Mouse (Mus musculus): ENCODE results near the gene 1810010H24Rik. TPM values are rescaled to one million over a fixed set of nuclear protein-coding genes. Genes with fewer than 3 reads are reported as not detected.
"Not testable (repeated sequence)": the region's sequence is repeated elsewhere in the genome, so short reads cannot be mapped to it uniquely, and the experiment has no call there.

The 1810010H24Rik gene
- polyA plus RNA-seq, 1 experiment from 2014 or later, result 2.0 TPM

DNA sequence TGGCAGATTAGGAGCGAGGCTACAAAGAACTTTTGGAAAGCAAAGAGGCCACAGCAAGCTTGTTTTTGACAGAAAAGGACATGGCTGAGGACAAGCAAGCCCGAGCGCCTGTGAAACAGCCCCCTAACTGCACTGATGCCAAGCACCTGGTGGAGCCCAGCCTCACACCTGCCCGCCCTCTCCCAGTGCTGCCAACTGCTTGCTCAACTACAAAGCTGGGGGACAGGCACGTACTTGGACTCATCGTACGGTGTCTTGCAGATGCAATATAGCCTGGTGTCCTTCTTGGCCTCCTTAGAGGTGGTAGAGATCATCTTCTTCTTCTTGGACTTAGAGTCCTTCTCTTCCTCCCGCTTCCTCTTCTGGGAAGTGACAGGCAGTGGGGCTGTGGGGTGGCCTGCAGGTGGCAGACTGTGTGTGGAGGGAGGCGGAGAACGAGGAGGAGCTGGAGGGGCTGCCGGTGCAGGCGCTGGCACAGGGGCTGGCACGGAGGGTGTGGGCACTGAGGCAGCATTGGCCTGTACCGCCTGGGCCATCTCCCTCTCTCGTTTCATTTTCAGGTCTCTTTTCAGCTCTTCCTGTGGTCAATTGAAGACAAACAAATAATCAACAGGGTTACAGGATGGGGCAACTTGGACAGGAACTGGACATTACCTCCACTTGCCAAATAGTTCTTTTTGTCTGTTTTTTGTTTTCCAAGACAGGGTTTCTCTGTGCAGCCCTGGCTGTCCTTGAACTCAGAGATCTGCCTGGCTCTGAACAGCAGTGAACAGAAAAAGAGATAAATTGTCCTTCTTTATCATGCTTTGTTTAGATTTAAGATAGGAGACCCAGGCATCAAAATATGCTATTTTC is 21.5 kb downstream of the 1810010H24Rik start:
- Histone ChIP-seq H3K27me3 (ENCODE audit: control insufficient read depth, insufficient read depth, low read length) (no peaks in the 10 kb centered on the region), H3K4me1 (ENCODE audit: control insufficient read depth, insufficient read depth, low read length) (no peaks in the 10 kb centered on the region), H3K9ac (ENCODE audit: low read length) (no peak overlapping the region), H3K4me3 (replicated peaks; ENCODE audit: low read length) (no peak overlapping the region), H3K4me2 (ENCODE audit: low read depth, low read length) (no peak overlapping the region), H3K9me3 (replicated peaks; ENCODE audit: control insufficient read depth, low read length) (no peaks in the 10 kb centered on the region), H3K36me3 (ENCODE audit: control insufficient read depth, insufficient read depth, low read length) (0 out of 2 replicates have a peak, but pooled peaks cover 7% of the 10 kb centered on the region), H3K27ac (ENCODE audit: low read length) (no peak overlapping the region)
- WGBS, result 90% methylated on average over 15 of the region's 15 CpGs
- no peak for ATAC-seq (ENCODE audit: insufficient read depth, low FRiP score)

DNA sequence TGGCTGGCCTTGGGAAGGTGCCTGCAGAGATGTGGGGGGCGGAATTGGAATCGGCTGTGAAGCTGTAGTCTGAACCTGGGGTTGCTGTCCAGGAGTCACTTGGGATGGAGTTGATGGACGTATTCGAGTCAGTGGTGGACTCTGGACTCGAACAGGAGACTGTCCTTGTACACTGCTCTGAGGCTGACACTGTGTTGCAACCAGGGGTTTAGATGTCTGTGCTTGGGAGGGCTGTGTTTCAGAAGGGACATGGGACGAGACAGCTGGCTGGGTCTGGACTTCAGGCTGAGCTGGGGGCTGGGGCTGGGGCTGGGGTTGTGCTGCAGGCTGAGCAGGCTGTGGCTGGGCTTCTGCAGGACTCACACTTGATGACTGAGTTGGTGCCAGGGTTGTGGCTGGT is 29.4 kb downstream of the 1810010H24Rik start:
- Histone ChIP-seq H3K9ac (ENCODE audit: low read length) (no peak overlapping the region), H3K9me3 (replicated peaks; ENCODE audit: control insufficient read depth, low read length) (no peaks in the 10 kb centered on the region), H3K36me3 (ENCODE audit: control insufficient read depth, insufficient read depth, low read length) (peaks cover 22% of the 10 kb centered on the region; the same call in 1 of the 2 replicates), H3K4me1 (ENCODE audit: control insufficient read depth, insufficient read depth, low read length) (no peaks in the 10 kb centered on the region), H3K4me2 (ENCODE audit: low read depth, low read length) (no peak overlapping the region), H3K4me3 (replicated peaks; ENCODE audit: low read length) (no peak overlapping the region), H3K27me3 (ENCODE audit: control insufficient read depth, insufficient read depth, low read length) (no peaks in the 10 kb centered on the region), H3K27ac (ENCODE audit: low read length) (no peak overlapping the region)
- ATAC-seq (ENCODE audit: insufficient read depth, low FRiP score), result no peak
- 92% methylated on average over 6 of the region's 6 CpGs for WGBS

DNA sequence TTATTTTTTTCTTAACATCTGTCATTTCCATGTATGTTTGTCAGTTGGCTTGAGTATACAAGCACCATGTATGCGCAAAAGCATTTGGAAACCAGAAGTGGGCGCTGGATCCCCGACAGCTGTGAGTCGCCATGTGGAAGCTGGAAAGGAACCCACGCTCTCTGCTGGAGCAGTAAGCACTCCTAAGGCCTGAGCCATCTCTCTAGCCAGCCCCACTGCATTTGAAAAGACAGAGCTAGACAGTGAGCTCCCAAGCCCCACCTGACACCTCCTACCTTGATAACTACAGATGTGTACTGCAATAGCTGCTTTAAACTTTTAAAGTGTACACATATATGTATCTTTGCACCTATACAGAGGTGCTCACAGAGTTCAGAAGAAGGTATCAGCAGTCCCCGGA is 31.9 kb downstream of the 1810010H24Rik start:
- Histone ChIP-seq H3K9ac (ENCODE audit: low read length) (no peak overlapping the region), H3K4me1 (ENCODE audit: control insufficient read depth, insufficient read depth, low read length) (no peaks in the 10 kb centered on the region), H3K4me3 (replicated peaks; ENCODE audit: low read length) (no peak overlapping the region), H3K27ac (ENCODE audit: low read length) (no peak overlapping the region), H3K36me3 (ENCODE audit: control insufficient read depth, insufficient read depth, low read length) (peaks cover 35% of the 10 kb centered on the region), H3K9me3 (replicated peaks; ENCODE audit: control insufficient read depth, low read length) (no peaks in the 10 kb centered on the region), H3K27me3 (ENCODE audit: control insufficient read depth, insufficient read depth, low read length) (no peaks in the 10 kb centered on the region), H3K4me2 (ENCODE audit: low read depth, low read length) (no peak overlapping the region)
- ATAC-seq (ENCODE audit: insufficient read depth, low FRiP score), result no peak
- 87% methylated on average over 6 of the region's 6 CpGs for WGBS

DNA sequence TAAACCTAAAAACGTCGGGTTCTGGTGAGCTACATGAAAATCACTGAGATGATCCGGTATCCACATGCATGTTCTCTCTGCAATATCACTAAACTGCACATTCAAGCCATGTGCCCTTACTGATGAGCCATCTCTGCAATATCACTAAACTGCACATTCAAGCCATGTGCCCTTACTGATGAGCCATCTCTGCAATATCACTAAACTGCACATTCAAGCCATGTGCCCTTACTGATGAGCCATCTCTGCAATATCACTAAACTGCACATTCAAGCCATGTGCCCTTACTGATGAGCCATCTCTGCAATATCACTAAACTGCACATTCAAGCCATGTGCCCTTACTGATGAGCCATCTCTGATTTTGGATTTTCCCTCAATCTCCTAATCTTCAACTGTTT is 34.2 kb downstream of the 1810010H24Rik start:
- not testable (repeated sequence) for H3K9ac ChIP-seq (ENCODE audit: low read length); H3K4me1 ChIP-seq (ENCODE audit: control insufficient read depth, insufficient read depth, low read length); H3K9me3 ChIP-seq (replicated peaks; ENCODE audit: control insufficient read depth, low read length); H3K4me2 ChIP-seq (ENCODE audit: low read depth, low read length); H3K27me3 ChIP-seq (ENCODE audit: control insufficient read depth, insufficient read depth, low read length); ATAC-seq (ENCODE audit: insufficient read depth, low FRiP score); H3K27ac ChIP-seq (ENCODE audit: low read length); H3K4me3 ChIP-seq (replicated peaks; ENCODE audit: low read length)
- peaks cover 30% of the 10 kb centered on the region for H3K36me3 ChIP-seq (ENCODE audit: control insufficient read depth, insufficient read depth, low read length)
- 95% methylated on average over 3 of the region's 3 CpGs for WGBS

DNA sequence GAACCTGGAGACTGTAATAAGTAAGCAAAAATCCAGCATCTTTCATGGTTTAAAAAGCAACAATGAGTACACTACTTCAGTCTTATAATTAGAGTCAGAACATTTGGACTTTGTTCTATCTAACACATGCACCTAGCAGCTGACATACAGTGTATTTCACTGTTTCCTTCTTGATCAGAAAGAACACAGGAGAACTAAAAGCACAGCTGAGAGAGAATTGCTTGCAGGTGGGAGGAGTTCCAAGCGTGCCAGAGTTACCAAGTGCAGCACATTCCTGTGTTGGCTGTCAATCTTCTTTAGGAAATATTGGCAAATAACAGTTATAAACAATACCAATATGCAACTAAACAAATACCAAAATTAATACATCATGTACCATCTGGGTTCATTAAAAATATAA is 35.5 kb downstream of the 1810010H24Rik start:
- Histone ChIP-seq H3K27me3 (ENCODE audit: control insufficient read depth, insufficient read depth, low read length) (no peaks in the 10 kb centered on the region), H3K9me3 (replicated peaks; ENCODE audit: control insufficient read depth, low read length) (no peaks in the 10 kb centered on the region), H3K4me2 (ENCODE audit: low read depth, low read length) (no peak overlapping the region), H3K27ac (ENCODE audit: low read length) (no peak overlapping the region), H3K4me3 (replicated peaks; ENCODE audit: low read length) (no peak overlapping the region), H3K4me1 (ENCODE audit: control insufficient read depth, insufficient read depth, low read length) (no peaks in the 10 kb centered on the region), H3K9ac (ENCODE audit: low read length) (no peak overlapping the region), H3K36me3 (ENCODE audit: control insufficient read depth, insufficient read depth, low read length) (peaks cover 33% of the 10 kb centered on the region)
- 81% methylated on average over 1 of the region's 1 CpGs for WGBS
- ATAC-seq (ENCODE audit: insufficient read depth, low FRiP score), result no peak

DNA sequence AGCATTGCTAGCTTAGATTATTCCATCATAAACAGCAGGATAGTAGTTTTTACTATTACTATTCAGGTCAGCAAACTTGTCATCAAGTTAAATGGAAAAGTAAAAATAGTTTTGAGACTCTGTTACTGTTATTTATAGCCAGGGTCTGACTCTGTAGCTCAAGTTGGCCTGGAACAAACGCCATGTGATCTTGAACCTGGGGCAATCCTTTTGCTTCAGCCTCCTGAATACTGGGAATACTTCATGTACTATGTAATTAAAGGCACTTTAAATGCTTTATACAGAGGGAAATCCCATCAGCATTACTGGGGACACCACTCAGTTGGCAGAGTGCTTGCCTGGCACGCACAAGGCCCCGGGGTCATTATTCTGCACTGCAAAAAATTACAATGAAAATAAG is 37.6 kb downstream of the 1810010H24Rik start:
- Histone ChIP-seq H3K9ac (ENCODE audit: low read length) (no peak overlapping the region), H3K4me3 (replicated peaks; ENCODE audit: low read length) (no peak overlapping the region), H3K9me3 (replicated peaks; ENCODE audit: control insufficient read depth, low read length) (no peaks in the 10 kb centered on the region), H3K27ac (ENCODE audit: low read length) (no peak overlapping the region), H3K4me1 (ENCODE audit: control insufficient read depth, insufficient read depth, low read length) (no peaks in the 10 kb centered on the region), H3K4me2 (ENCODE audit: low read depth, low read length) (no peak overlapping the region), H3K27me3 (ENCODE audit: control insufficient read depth, insufficient read depth, low read length) (no peaks in the 10 kb centered on the region), H3K36me3 (ENCODE audit: control insufficient read depth, insufficient read depth, low read length) (peaks cover 33% of the 10 kb centered on the region)
- WGBS, result 95% methylated on average over 3 of the region's 3 CpGs
- ATAC-seq (ENCODE audit: insufficient read depth, low FRiP score), result no peak

DNA sequence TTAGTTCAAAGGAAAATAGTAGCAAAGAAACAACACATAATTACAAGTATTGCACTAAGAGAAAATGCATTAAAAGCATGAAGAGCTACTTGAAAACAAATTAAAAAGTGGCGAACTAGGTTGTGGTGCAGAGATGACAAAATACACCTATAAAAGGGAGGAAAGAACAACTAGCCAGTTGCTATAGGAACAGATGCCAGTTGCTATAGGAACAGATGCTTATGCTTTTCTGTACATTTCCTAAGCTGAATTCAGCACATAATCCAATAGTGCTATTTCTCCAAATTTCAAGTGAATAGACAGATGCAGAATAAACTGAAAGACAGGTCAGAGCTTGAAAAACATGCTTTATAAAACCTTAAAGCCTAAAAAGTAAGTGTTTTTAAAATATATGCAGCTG is 39.1 kb downstream of the 1810010H24Rik start:
- peaks cover 33% of the 10 kb centered on the region for H3K36me3 ChIP-seq (ENCODE audit: control insufficient read depth, insufficient read depth, low read length)
- H3K9ac ChIP-seq (ENCODE audit: low read length), result no peak overlapping the region
- no peak overlapping the region for H3K4me3 ChIP-seq (replicated peaks; ENCODE audit: low read length)
- no peaks in the 10 kb centered on the region for H3K27me3 ChIP-seq (ENCODE audit: control insufficient read depth, insufficient read depth, low read length)
- H3K4me1 ChIP-seq (ENCODE audit: control insufficient read depth, insufficient read depth, low read length), result no peaks in the 10 kb centered on the region
- no peak overlapping the region for H3K4me2 ChIP-seq (ENCODE audit: low read depth, low read length)
- ATAC-seq (ENCODE audit: insufficient read depth, low FRiP score), result no peak
- 91% methylated on average over 1 of the region's 1 CpGs for WGBS
- no peaks in the 10 kb centered on the region for H3K9me3 ChIP-seq (replicated peaks; ENCODE audit: control insufficient read depth, low read length)
- H3K27ac ChIP-seq (ENCODE audit: low read length), result no peak overlapping the region

DNA sequence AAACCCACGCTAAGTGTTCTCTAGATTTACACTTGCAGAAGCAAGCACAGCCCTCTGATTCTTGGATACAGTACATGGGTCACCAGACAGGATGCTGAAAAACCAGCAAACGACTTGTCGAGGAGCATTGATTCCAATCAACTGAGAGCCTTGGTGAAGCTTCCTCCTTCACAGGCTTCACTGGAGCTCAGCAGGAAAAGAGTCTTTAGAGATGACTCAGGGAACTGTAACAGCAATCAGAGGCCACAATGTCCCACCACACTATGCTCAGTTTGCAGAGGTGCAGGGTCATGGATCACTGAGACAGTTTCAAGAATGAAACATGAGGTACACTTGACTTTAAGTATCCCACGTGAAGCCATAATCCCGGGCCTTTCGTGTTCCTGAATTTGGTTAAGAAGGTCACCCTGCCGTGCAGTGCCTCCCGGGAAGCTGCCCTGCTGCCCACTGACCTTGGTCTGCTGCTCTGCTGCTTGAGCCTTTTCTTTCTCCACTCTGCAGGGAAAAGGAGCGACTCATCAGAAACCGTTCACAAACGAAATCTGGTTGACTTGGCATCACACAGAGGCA is 39.8 kb downstream of the 1810010H24Rik start:
- peaks cover 32% of the 10 kb centered on the region for H3K36me3 ChIP-seq (ENCODE audit: control insufficient read depth, insufficient read depth, low read length)
- ATAC-seq (ENCODE audit: insufficient read depth, low FRiP score), result no peak
- H3K27ac ChIP-seq (ENCODE audit: low read length), result no peak overlapping the region
- 83% methylated on average over 11 of the region's 11 CpGs for WGBS
- no peaks in the 10 kb centered on the region for H3K27me3 ChIP-seq (ENCODE audit: control insufficient read depth, insufficient read depth, low read length)
- no peak overlapping the region for H3K9ac ChIP-seq (ENCODE audit: low read length)
- no peaks in the 10 kb centered on the region for H3K9me3 ChIP-seq (replicated peaks; ENCODE audit: control insufficient read depth, low read length)
- no peak overlapping the region for H3K4me2 ChIP-seq (ENCODE audit: low read depth, low read length)
- H3K4me1 ChIP-seq (ENCODE audit: control insufficient read depth, insufficient read depth, low read length), result no peaks in the 10 kb centered on the region
- H3K4me3 ChIP-seq (replicated peaks; ENCODE audit: low read length), result no peak overlapping the region
